Mouse (Mus musculus) kidney, embryonic 14.5 days (tissue): ENCODE results near the gene Gm815. TPM values are rescaled to one million over a fixed set of nuclear protein-coding genes. Genes with fewer than 3 reads are reported as not detected.

Source experiments
- ATAC-seq: fragments of 200-750 bp; cut with Nextera tagmentation; 2 replicates; pipeline ENCODE4 v1.8.0; 2017; ENCODE audit warnings: moderate number of reproducible peaks, mild to moderate bottlenecking, moderate TSS enrichment, moderate library complexity; ENCODE audit not compliant: low FRiP score, low TSS enrichment
- H3K27ac ChIP-seq: fragments of 300-500 bp; sonication (generic); 2 replicates; pipeline ENCODE4 v1.5.1; 2014; ENCODE audit warnings: low read depth, mild to moderate bottlenecking, low read length, moderate library complexity, mixed read lengths
- H3K27me3 ChIP-seq: fragments of 300-500 bp; sonication (generic); 2 replicates; pipeline ENCODE4 v1.6.1; 2014; ENCODE audit warnings: mild to moderate bottlenecking, low read length; ENCODE audit not compliant: control insufficient read depth, insufficient read depth
- H3K36me3 ChIP-seq: fragments of 300-500 bp; sonication (generic); 2 replicates; pipeline ENCODE4 v1.6.1; 2014; ENCODE audit warnings: low read length, mixed read lengths; ENCODE audit not compliant: control insufficient read depth, insufficient read depth
- H3K4me1 ChIP-seq: fragments of 300-500 bp; sonication (generic); 2 replicates; pipeline ENCODE4 v1.6.1; 2014; ENCODE audit warnings: low read length, mixed read lengths; ENCODE audit not compliant: control insufficient read depth, insufficient read depth
- H3K4me2 ChIP-seq: fragments of 300-500 bp; sonication (generic); replicated peaks from 2 replicates; pipeline ENCODE4 v1.6.1; 2014; ENCODE audit warnings: low read depth, mild to moderate bottlenecking, low read length
- H3K4me3 ChIP-seq: fragments of 300-500 bp; sonication (generic); 2 replicates; pipeline ENCODE4 v1.5.1; 2014; ENCODE audit warnings: mild to moderate bottlenecking, low read length
- H3K9ac ChIP-seq: fragments of 300-500 bp; sonication (generic); 2 replicates; pipeline ENCODE4 v1.6.1; 2014; ENCODE audit warnings: low read depth, mild to moderate bottlenecking, low read length, moderate library complexity
- H3K9me3 ChIP-seq: fragments of 300-500 bp; sonication (generic); 2 replicates; pipeline ENCODE4 v1.6.1; 2016; ENCODE audit warnings: low read length; ENCODE audit not compliant: control insufficient read depth
- WGBS: fragments of 180-500 bp; shearing (Covaris S2); extraction: QIAGEN DNeasy Blood & Tissue Kit; methylation state at CpG from one replicate; pipeline ENCODE4 v1.1.7; 2014; 5-methylcytosine and 5-hydroxymethylcytosine counted together
- polyA plus RNA-seq: library from polyadenylated mRNA; unstranded; fragments of >200 nt; fragmentation: Nextera tagmentation; extraction: Ambion mirVana; gene quantifications from 2 replicates; pipeline ENCODE4 v1.2.1, GENCODE M21; 2014

The Gm815 gene
- polyA plus RNA-seq, 1 experiment from 2014 or later: not detected

GRCm38 (mm10) chr19:26892861-26893260, 7.2 kb downstream of the Gm815 start:
- Histone ChIP-seq H3K4me3 (no peak overlapping the region), H3K4me1 (no peaks in the 10 kb centered on the region), H3K9ac (no peak overlapping the region), H3K4me2 (no peak overlapping the region), H3K27ac (no peak overlapping the region), H3K36me3 (no peaks in the 10 kb centered on the region), H3K9me3 (no peaks in the 10 kb centered on the region), H3K27me3 (no peaks in the 10 kb centered on the region)
- ATAC-seq: no peak
- WGBS: 76% methylated on average over 5 of the region's 5 CpGs

- H3K27me3 ChIP-seq: no peaks in the 10 kb centered on the region
- H3K27ac ChIP-seq: no peak overlapping the region
- 0 out of 2 replicates have a peak, but pooled peaks cover 4% of the 10 kb centered on the region for H3K4me1 ChIP-seq
- H3K4me2 ChIP-seq: no peak overlapping the region
- no peak overlapping the region for H3K9ac ChIP-seq
- no peaks in the 10 kb centered on the region for H3K36me3 ChIP-seq
- H3K4me3 ChIP-seq: no peak overlapping the region
- peak; percentile 60; the same call in 1 of the 2 replicates for ATAC-seq
- 27% methylated on average over 4 of the region's 4 CpGs for WGBS
- no peaks in the 10 kb centered on the region for H3K9me3 ChIP-seq
Measured at GRCm38 (mm10) chr19:26902162-26902561, 16.5 kb downstream of the Gm815 start.

- no peaks in the 10 kb centered on the region for H3K27me3 ChIP-seq
- H3K4me1 ChIP-seq: 0 out of 2 replicates have a peak, but pooled peaks cover 2% of the 10 kb centered on the region
- 51% methylated on average over 1 of the region's 1 CpGs for WGBS
- H3K9me3 ChIP-seq: no peaks in the 10 kb centered on the region
- no peak overlapping the region; the same call in 1 of the 2 replicates for H3K27ac ChIP-seq
- H3K4me2 ChIP-seq: no peak overlapping the region
- H3K36me3 ChIP-seq: no peaks in the 10 kb centered on the region
- no peak overlapping the region for H3K4me3 ChIP-seq
- no peak for ATAC-seq
- H3K9ac ChIP-seq: no peak overlapping the region
Measured at GRCm38 (mm10) chr19:26914245-26914644, 28.6 kb downstream of the Gm815 start.

- no peak for ATAC-seq
- Histone ChIP-seq H3K9ac (no peak overlapping the region), H3K9me3 (no peaks in the 10 kb centered on the region), H3K4me3 (no peak overlapping the region), H3K36me3 (no peaks in the 10 kb centered on the region), H3K27me3 (no peaks in the 10 kb centered on the region), H3K4me1 (no peaks in the 10 kb centered on the region), H3K27ac (no peak overlapping the region), H3K4me2 (no peak overlapping the region)
- WGBS: 74% methylated on average over 2 of the region's 2 CpGs
Measured at GRCm38 (mm10) chr19:26920816-26921215, 35.1 kb downstream of the Gm815 start.

GRCm38 (mm10) chr19:26930295-26931283, 44.9 kb downstream of the Gm815 start:
- no peak for ATAC-seq
- 47% methylated on average over 6 of the region's 6 CpGs for WGBS

GRCm38 (mm10) chr19:26934186-26934585, 48.5 kb downstream of the Gm815 start:
- Histone ChIP-seq H3K4me1 (peaks cover 4% of the 10 kb centered on the region; the same call in 1 of the 2 replicates), H3K36me3 (no peaks in the 10 kb centered on the region), H3K4me3 (no peak overlapping the region), H3K27ac (peak overlapping the region; percentile 73; the same call in 1 of the 2 replicates), H3K9ac (no peak overlapping the region), H3K9me3 (no peaks in the 10 kb centered on the region), H3K27me3 (no peaks in the 10 kb centered on the region), H3K4me2 (no peak overlapping the region)
- 36% methylated on average over 2 of the region's 2 CpGs for WGBS
- peak; percentile 94 for ATAC-seq

More at GRCm38 (mm10) chr19:26930295-26931283, 44.9 kb downstream of the Gm815 start:
- Histone ChIP-seq H3K4me3 (no peak overlapping the region), H3K4me2 (no peak overlapping the region), H3K9me3 (no peaks in the 10 kb centered on the region), H3K9ac (no peak overlapping the region), H3K27ac (no peak overlapping the region), H3K27me3 (no peaks in the 10 kb centered on the region), H3K36me3 (no peaks in the 10 kb centered on the region), H3K4me1 (peaks cover 4% of the 10 kb centered on the region; the same call in 1 of the 2 replicates)
